Mouse (Mus musculus) heart, adult 2 months (tissue): Measurements from ENCODE around the gene Pkib. TPM values are rescaled to one million over a fixed set of nuclear protein-coding genes. Genes with fewer than 3 reads are reported as not detected.

Experiments
- DNase-seq, 2 experiments: peaks; one replicate each; pipeline ENCODE4 v3.0.0; 2021
- H3K27ac ChIP-seq: fragments of 200-600 bp; 2 replicates; pipeline ENCODE4 v1.8.1; 2022
- H3K27me3 ChIP-seq: fragments of 200-500 bp; 2 replicates; pipeline ENCODE4 v1.6.1; 2012; ENCODE audit warnings: mild to moderate bottlenecking, low read length, inconsistent platforms, mixed read lengths; ENCODE audit not compliant: control insufficient read depth, insufficient read depth
- H3K36me3 ChIP-seq: fragments of 200-500 bp; 2 replicates; pipeline ENCODE4 v1.6.1; 2012; ENCODE audit warnings: low read length, inconsistent platforms; ENCODE audit not compliant: control insufficient read depth, insufficient read depth
- H3K4me1 ChIP-seq: fragments of 200-500 bp; 2 replicates; pipeline ENCODE4 v1.6.1; 2011; ENCODE audit warnings: low read length; ENCODE audit not compliant: control insufficient read depth, insufficient read depth
- H3K4me3 ChIP-seq: fragments of 200-600 bp; 2 replicates; pipeline ENCODE4 v1.8.1; 2022
- H3K79me2 ChIP-seq: fragments of 200-500 bp; replicated peaks from 2 replicates; pipeline ENCODE4 v1.6.1; 2012; ENCODE audit warnings: mild to moderate bottlenecking, inconsistent platforms, low read length, moderate library complexity, mixed read lengths; ENCODE audit not compliant: control insufficient read depth, insufficient read depth
- H3K9ac ChIP-seq: fragments of 200-500 bp; 2 replicates; pipeline ENCODE4 v1.6.1; 2012; ENCODE audit warnings: low read depth, mild to moderate bottlenecking, control low read depth, inconsistent platforms, low read length, mixed read lengths
- CTCF ChIP-seq: fragments of 200-600 bp; IDR thresholded peaks from 2 replicates; pipeline ENCODE4 v1.8.1; 2022; ENCODE audit warnings: antibody characterized with exemption, mild to moderate bottlenecking, moderate library complexity
- EP300 ChIP-seq: fragments of 200-500 bp; IDR thresholded peaks from 2 replicates; pipeline ENCODE4 v1.6.1; 2011; ENCODE audit warnings: low read depth, low read length, control low read depth; ENCODE audit not compliant: insufficient read depth
- POLR2A ChIP-seq: fragments of 200-500 bp; IDR thresholded peaks from 2 replicates; pipeline ENCODE4 v1.6.1; 2011; ENCODE audit warnings: mild to moderate bottlenecking, low read depth, low read length, control low read depth; ENCODE audit not compliant: insufficient read depth
- WGBS: fragments of 180-500 bp; shearing (Covaris S2); methylation state at CpG from one replicate; pipeline ENCODE4 v1.1.7; 2018; 5-methylcytosine and 5-hydroxymethylcytosine counted together
- intact Hi-C: fragments of 180-260 bp; cut with DNase I; formaldehyde crosslinking; loops from one replicate; pipeline ENCODE4 v1.15.1; 2025
- polyA plus RNA-seq: library from polyadenylated mRNA; depleted of rRNA; stranded (reverse); fragments of >200 nt; gene quantifications from 2 replicates; pipeline ENCODE4 v1.2.3, GENCODE M21; 2012
- total RNA-seq, 2 experiments: library from RNA; stranded (reverse); gene quantifications; 2 replicates each; pipeline ENCODE4 v1.2.3; 2021

Gene Pkib
- total and polyA plus RNA-seq, 3 experiments = 0.39 to 1.6 (median 0.47) TPM

DNA sequence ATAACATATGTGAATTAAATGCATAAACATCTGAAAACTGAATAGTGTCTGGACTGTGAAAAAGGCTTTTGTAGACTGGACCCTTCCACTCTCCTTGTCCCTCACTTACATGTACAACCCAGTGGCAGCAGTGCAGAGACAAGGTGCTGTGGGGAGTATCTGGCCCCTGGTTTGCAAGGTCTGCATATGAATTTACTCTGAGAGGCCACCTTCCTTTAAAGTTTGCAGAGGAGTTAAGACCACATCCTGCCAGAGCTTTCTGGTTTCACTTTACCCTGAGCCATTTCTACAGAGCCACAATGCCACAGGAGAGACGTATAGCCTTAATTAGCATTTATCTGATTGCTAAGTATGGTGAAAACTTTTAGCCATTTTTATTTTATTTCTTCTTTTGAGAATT is 121.6 kb downstream of the Pkib start:
- DNase-seq = no peak
- no peak overlapping the region for H3K9ac ChIP-seq
- H3K36me3 ChIP-seq = no peaks in the 10 kb centered on the region
- no peaks in the 10 kb centered on the region for H3K27me3 ChIP-seq
- H3K4me3 ChIP-seq = no peak overlapping the region
- intact Hi-C loops = no loop called here
- no peak for TF ChIP-seq POLR2A
- TF ChIP-seq EP300 = no peak
- TF ChIP-seq CTCF = no peak
- no peak overlapping the region for H3K27ac ChIP-seq
- H3K79me2 ChIP-seq = no peaks in the 10 kb centered on the region
- no peaks in the 10 kb centered on the region for H3K4me1 ChIP-seq
- WGBS = 79% methylated on average over 1 of the region's 1 CpGs

GRCm38 (mm10) chr10:57755201-57755736 is 123.5 kb downstream of the Pkib start:
- Histone ChIP-seq H3K4me3 (no peak overlapping the region), H3K79me2 (no peaks in the 10 kb centered on the region), H3K4me1 (no peaks in the 10 kb centered on the region), H3K36me3 (no peaks in the 10 kb centered on the region), H3K9ac (no peak overlapping the region), H3K27me3 (no peaks in the 10 kb centered on the region), H3K27ac (no peak overlapping the region)
- no peak for TF ChIP-seq POLR2A
- no peak for TF ChIP-seq CTCF
- TF ChIP-seq EP300 = no peak
- no peak for DNase-seq
- intact Hi-C loops = no loop called here
- 84% methylated on average over 2 of the region's 2 CpGs for WGBS

- DNase-seq = no peak
These were observed 127.2 kb downstream of the Pkib start for GRCm38 (mm10) chr10:57758999-57759398.

DNA sequence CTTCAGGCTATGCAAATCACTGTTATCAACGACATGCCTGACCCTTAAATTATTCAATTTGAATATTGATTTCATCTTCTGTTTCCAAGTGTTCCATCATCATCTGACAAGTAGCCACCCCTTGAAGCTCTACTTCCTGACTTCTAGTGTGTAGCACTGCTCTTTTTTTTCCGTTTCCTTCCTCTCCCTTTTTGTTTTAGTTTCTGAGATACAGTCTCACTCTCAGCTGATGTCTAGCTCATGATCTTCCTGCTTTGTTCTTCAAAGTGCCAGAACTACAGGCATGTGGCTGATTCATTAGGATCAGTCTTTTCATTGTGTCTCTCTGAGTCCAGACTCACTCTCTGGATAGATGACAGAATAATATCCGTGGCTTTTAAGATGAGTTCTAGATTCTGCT is 128.9 kb downstream of the Pkib start:
- Histone ChIP-seq H3K79me2 (no peaks in the 10 kb centered on the region), H3K27ac (no peak overlapping the region), H3K4me1 (no peaks in the 10 kb centered on the region), H3K27me3 (no peaks in the 10 kb centered on the region), H3K9ac (no peak overlapping the region), H3K36me3 (no peaks in the 10 kb centered on the region), H3K4me3 (no peak overlapping the region)
- WGBS = 39% methylated on average over 3 of the region's 3 CpGs
- no peak for DNase-seq
- intact Hi-C loops = no loop called here
- TF ChIP-seq POLR2A = no peak
- TF ChIP-seq CTCF = no peak
- no peak for TF ChIP-seq EP300

More at GRCm38 (mm10) chr10:57758999-57759398, 127.2 kb downstream of the Pkib start:
- Histone ChIP-seq H3K27me3 (no peaks in the 10 kb centered on the region), H3K4me1 (no peaks in the 10 kb centered on the region), H3K36me3 (no peaks in the 10 kb centered on the region), H3K27ac (no peak overlapping the region), H3K9ac (no peak overlapping the region), H3K79me2 (no peaks in the 10 kb centered on the region), H3K4me3 (no peak overlapping the region)
- intact Hi-C loops = no loop called here
- TF ChIP-seq POLR2A (no peak), CTCF (no peak), EP300 (no peak)
- 86% methylated on average over 2 of the region's 2 CpGs for WGBS

DNA sequence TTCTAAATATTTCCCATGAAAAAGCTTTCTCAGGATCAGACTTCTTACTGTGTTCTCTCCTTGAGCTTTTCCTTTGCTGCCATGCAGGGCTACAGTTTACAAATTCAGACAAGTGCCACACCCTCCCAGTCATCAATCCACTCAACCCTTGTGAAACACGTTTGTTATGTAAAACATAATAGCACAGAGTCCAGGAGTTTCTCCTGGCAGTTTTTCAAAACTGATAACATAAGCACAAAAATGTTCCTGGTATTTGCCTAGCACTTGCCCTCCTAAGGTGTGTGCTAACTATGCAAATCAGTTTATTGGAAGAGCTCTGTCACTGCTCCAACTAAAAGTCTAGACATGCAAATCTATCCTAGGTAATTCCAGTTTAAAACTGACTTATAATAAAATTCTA is 131.3 kb downstream of the Pkib start:
- H3K4me3 ChIP-seq = no peak overlapping the region
- H3K27me3 ChIP-seq = no peaks in the 10 kb centered on the region
- 13% methylated on average over 1 of the region's 1 CpGs for WGBS
- H3K9ac ChIP-seq = no peak overlapping the region
- TF ChIP-seq CTCF (no peak), POLR2A (no peak), EP300 (no peak)
- no peaks in the 10 kb centered on the region for H3K36me3 ChIP-seq
- H3K4me1 ChIP-seq = no peaks in the 10 kb centered on the region
- DNase-seq = no peak
- H3K79me2 ChIP-seq = no peaks in the 10 kb centered on the region
- intact Hi-C loops = no loop called here
- H3K27ac ChIP-seq = no peak overlapping the region

DNA sequence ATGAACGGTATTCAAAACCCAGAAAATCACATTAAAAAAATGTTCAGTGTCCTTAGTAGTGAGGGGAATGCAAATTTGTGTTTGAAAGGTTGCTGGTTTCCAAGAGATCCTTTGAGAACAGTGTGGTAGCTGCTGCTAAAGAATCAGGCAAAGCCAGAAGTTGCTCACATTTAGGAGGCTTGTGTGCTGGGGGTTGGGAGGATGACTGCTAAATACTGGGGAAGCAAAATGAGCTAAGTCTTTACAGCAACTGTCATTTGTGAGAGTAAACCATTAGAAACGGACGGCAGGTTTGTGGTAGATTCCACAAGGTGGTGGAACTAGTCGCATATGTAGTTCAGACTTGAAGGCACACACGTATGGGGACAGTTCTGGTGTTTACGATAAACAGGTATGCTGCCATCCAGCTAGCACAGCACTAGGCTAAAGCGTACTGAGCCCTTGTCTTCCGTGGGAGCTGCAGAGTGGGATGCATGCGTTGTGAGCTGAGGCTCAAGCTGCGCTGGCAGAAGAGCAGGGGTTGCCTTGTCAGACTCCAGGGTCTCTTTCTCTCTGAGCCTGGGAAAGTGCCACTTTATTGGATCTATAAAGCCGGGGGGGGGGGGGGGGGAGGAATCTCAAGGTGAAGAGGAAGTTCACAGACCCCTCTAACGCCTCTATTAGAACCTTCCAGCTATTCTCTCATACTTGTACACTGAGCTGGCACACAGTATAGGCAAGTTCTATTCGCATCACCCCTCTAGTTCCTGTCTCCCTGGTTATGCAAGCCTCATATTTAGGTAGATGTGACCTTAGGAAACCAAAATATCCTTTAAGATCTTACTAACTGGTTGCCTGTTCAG is 151.7 kb downstream of the Pkib start:
- Histone ChIP-seq H3K27me3 (no peaks in the 10 kb centered on the region), H3K79me2 (no peaks in the 10 kb centered on the region), H3K4me3 (no peak overlapping the region), H3K9ac (no peak overlapping the region), H3K4me1 (no peaks in the 10 kb centered on the region), H3K27ac (no peak overlapping the region), H3K36me3 (no peaks in the 10 kb centered on the region)
- 62% methylated on average over 13 of the region's 13 CpGs for WGBS
- DNase-seq = no peak
- no peak for TF ChIP-seq POLR2A
- TF ChIP-seq CTCF = no peak
- TF ChIP-seq EP300 = no peak
- intact Hi-C loops = no loop called here
